Mouse (Mus musculus) ES-E14 (cell line): ENCODE measurements at regions not wholly inside any gene's neighbourhood (a gene's known extent, or its start where the extent isn't known, plus 50 kb on each side); places are given as distances from the start of the nearest gene placed in this dataset.

ENCODE experiments used
- DNase-seq: peaks from one replicate; pipeline ENCODE4 v3.0.0-alpha.2; 2013; ENCODE audit warnings: low read depth, low spot score
- H3K27ac ChIP-seq: 2 replicates; pipeline ENCODE4 v1.5.1; 2012; ENCODE audit warnings: low read depth, mild to moderate bottlenecking, low read length, moderate library complexity, mixed read lengths; ENCODE audit not compliant: poor library complexity, insufficient read depth, severe bottlenecking
- H3K36me3 ChIP-seq: 2 replicates; pipeline ENCODE4 v1.6.1; 2012; ENCODE audit warnings: mild to moderate bottlenecking, low read length, moderate library complexity, mixed read lengths; ENCODE audit not compliant: control insufficient read depth, poor library complexity, insufficient read depth, severe bottlenecking
- H3K4me1 ChIP-seq, 2 experiments: fragments of 150-350 bp in 1 of 2; sonication (generic) in 1 of 2; 2 replicates each; pipeline ENCODE4 v1.6.1; 2012; ENCODE audit warnings: low read length in 2 of 2, mild to moderate bottlenecking in 1 of 2, mixed read lengths in 1 of 2; ENCODE audit not compliant: control insufficient read depth in 2 of 2, insufficient read depth in 2 of 2, poor library complexity in 1 of 2
- H3K4me3 ChIP-seq, 2 experiments: fragments of 150-350 bp in 1 of 2; sonication (generic) in 1 of 2; 2 replicates each; pipeline ENCODE4 v1.5.1; 2012; ENCODE audit warnings: low read length in 2 of 2, low read depth in 1 of 2, mild to moderate bottlenecking in 1 of 2, mixed read lengths in 1 of 2; ENCODE audit not compliant: insufficient read depth in 1 of 2, poor library complexity in 1 of 2, severe bottlenecking in 1 of 2
- H3K9ac ChIP-seq: 2 replicates; pipeline ENCODE4 v1.6.1; 2012; ENCODE audit warnings: low read depth, mild to moderate bottlenecking, low read length, mixed read lengths; ENCODE audit not compliant: poor library complexity, insufficient read depth, severe bottlenecking
- H3K9me3 ChIP-seq: fragments of 150-350 bp; sonication (generic); 2 replicates; pipeline ENCODE4 v1.6.1; 2012; ENCODE audit warnings: low read depth, mild to moderate bottlenecking, low read length; ENCODE audit not compliant: control insufficient read depth, insufficient read depth
- CHD2 ChIP-seq: IDR thresholded peaks from 2 replicates; pipeline ENCODE4 v1.6.1; 2014; ENCODE audit warnings: mild to moderate bottlenecking, low read depth, low read length, inconsistent platforms
- HCFC1 ChIP-seq: IDR thresholded peaks from 2 replicates; pipeline ENCODE4 v1.6.1; 2012; ENCODE audit warnings: low read length, inconsistent platforms, borderline replicate concordance; ENCODE audit not compliant: insufficient read depth
- MAFK ChIP-seq: IDR thresholded peaks from 2 replicates; pipeline ENCODE4 v1.6.1; 2014; ENCODE audit warnings: mild to moderate bottlenecking, low read depth, low read length, inconsistent platforms; ENCODE audit not compliant: insufficient read depth
- ZC3H11A ChIP-seq: IDR thresholded peaks from 2 replicates; pipeline ENCODE4 v1.6.1; 2012; ENCODE audit warnings: low read depth, mild to moderate bottlenecking, inconsistent platforms, low read length, borderline replicate concordance
- ZNF384 ChIP-seq: IDR thresholded peaks from 2 replicates; pipeline ENCODE4 v1.6.1; 2012; ENCODE audit warnings: low read depth, low read length, inconsistent platforms
- in situ Hi-C, 2 experiments: fragments of 600-800 bp; cut with MboI; formaldehyde crosslinking; loops; one replicate each; pipeline ENCODE4 v1.15.1; 2025; ENCODE audit warnings: low sequenced_read_pairs in 2 of 2, inconsistent platforms in 1 of 2; ENCODE audit not compliant: unreplicated experiment in 2 of 2

DNA sequence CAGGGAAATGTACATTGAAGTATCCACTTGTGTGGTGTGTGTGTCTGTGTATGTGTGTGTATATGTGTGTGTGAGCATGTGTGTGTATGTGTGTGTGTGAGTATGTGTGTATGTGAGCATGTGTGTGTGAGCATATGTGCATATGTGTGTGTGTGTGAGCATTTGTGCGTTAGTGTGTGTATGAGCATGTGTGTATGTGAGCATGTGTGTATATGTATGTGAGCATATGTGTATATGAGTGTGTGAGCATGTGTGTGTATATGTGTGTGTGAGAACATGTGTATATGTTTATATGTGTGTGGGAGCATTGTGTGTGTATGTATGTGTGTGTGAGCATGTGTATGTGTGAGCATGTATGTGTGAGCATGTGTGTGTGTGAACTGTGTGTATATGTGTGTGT is 123.5 kb downstream of the Nuak1 start:
- H3K9me3 ChIP-seq = no peaks in the 10 kb centered on the region
- in situ Hi-C loops = no loop called here
- no peak for DNase-seq
- no peaks in the 10 kb centered on the region for H3K36me3 ChIP-seq
- H3K27ac ChIP-seq = no peak overlapping the region
- H3K4me3 ChIP-seq = no peak overlapping the region
- TF ChIP-seq CHD2 (no peak), ZNF384 (no peak), ZC3H11A (no peak), MAFK (no peak), HCFC1 (no peak)
- H3K9ac ChIP-seq = no peak overlapping the region
- H3K4me1 ChIP-seq = peaks cover 3 to 8% of the 10 kb centered on the region in 2 experiments; a peak in 2 of 4 replicates

DNA sequence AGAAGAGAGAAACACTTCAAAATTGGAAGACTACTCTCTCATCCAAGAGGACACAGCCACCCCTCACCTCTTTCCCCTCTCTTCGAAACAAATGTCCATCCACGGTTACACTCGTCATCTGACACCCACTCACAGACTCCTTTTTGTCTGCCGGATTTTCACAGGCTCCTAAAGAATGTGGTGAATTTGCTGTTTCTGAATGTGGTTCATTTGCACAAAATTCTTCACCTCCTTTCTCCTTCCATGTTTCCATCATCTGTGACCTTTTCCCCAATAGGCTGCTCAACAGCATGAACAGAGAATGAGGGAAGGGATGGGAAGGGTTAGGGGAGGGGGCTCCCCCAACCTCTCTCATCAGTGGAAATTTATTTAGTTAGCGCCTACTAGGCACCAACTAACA is 122.4 kb downstream of the Nuak1 start:
- in situ Hi-C loops = no loop called here
- Histone ChIP-seq H3K36me3 (no peaks in the 10 kb centered on the region), H3K9ac (no peak overlapping the region), H3K9me3 (no peaks in the 10 kb centered on the region), H3K27ac (no peak overlapping the region), H3K4me3 (no peak overlapping the region), H3K4me1 (peaks cover 3% of the 10 kb centered on the region in 2 experiments; a peak in 2 of 4 replicates)
- TF ChIP-seq MAFK = no peak
- no peak for TF ChIP-seq ZC3H11A
- TF ChIP-seq CHD2 = no peak
- no peak for TF ChIP-seq ZNF384
- no peak for TF ChIP-seq HCFC1
- no peak for DNase-seq
